Mouse (Mus musculus): Measurements from ENCODE around the gene Prrc2a.

DNA sequence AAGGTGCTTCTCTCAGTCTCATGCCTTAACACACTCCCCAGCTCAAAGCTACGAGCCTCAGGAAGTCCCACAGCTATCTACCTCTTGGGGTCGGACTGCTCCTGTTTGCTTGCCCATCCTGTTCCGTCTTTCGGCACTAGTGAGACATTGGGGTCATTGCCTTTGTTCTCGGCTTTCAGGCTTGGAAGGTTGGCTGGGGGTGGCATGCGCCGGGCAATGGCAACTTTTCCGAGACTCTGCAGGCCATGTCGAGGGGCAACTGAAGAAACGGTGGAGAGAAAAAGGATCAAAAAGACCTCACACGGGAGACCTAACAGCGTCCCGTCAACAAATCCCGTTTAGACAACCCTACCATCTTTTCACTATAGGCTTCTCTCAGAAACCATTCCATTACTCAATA, 2.6 kb downstream of the Prrc2a start:
- TF ChIP-seq TAL1 (IDR thresholded peaks at IDR 0.05; ENCODE audit: low read length) = no peak
- no peak for TF ChIP-seq GATA1 (IDR thresholded peaks at IDR 0.05; ENCODE audit: low read length)

All from erythroblast, embryonic 14.5 days (primary cell).